Mouse (Mus musculus) C2C12 (cell line): Measurements from ENCODE around the gene Ryk.

ENCODE experiments used
- CTCF ChIP-seq: IDR thresholded peaks from one replicate; pipeline ENCODE4 v1.5.1; 2011; ENCODE audit not compliant: control insufficient read depth, insufficient read depth, insufficient read length
- FOSL1 ChIP-seq: IDR thresholded peaks from one replicate; pipeline ENCODE4 v1.8.0; 2011; ENCODE audit warnings: mild to moderate bottlenecking, low read length; ENCODE audit not compliant: poor library complexity, insufficient read depth, severe bottlenecking
- MAX ChIP-seq: IDR thresholded peaks from one replicate; pipeline ENCODE4 v1.6.1; 2011; ENCODE audit warnings: mild to moderate bottlenecking, control low read depth
- MYOD1 ChIP-seq: IDR thresholded peaks from one replicate; pipeline ENCODE4 v1.6.1; 2011; ENCODE audit warnings: low read depth; ENCODE audit not compliant: control insufficient read depth, insufficient read length
- MYOG ChIP-seq: IDR thresholded peaks from one replicate; pipeline ENCODE4 v1.6.1; 2011; ENCODE audit not compliant: control insufficient read depth, insufficient read length; ENCODE audit errors: extremely low read depth

DNA sequence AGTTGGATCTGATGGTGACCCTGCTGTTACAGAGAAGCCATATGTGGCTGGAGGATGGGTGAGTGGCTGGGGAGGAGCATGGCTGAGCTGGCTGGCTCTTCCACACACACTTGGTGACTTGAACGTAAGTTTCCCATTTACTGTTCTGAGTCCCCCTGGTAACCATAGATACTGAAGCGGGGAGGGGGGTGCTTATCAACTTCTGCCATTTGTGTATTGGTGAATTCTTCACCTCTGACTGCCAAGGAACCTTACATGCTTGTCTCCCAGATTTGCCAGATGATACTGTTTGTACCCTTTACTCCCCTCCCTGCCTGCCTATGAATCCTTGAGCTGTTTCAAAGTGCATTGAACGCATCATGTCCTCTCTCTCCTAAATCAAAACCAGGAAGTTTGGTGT lies 27.5 kb downstream of the Ryk start:
- TF ChIP-seq CTCF (no peak), MYOD1 (no peak), MAX (no peak), MYOG (no peak), FOSL1 (no peak)
